Mouse (Mus musculus) myocyte (in vitro differentiated cells): ENCODE results near the gene Kng2. TPM values are rescaled to one million over a fixed set of nuclear protein-coding genes. Genes with fewer than 3 reads are reported as not detected.
"Not testable (repeated sequence)": the region's sequence is repeated elsewhere in the genome, so short reads cannot be mapped to it uniquely, and the experiment has no call there.

Source experiments
- H3K27me3 ChIP-seq: one replicate; pipeline ENCODE4 v1.6.1; 2011; ENCODE audit not compliant: control insufficient read depth, insufficient read depth, insufficient read length
- H3K36me3 ChIP-seq: one replicate; pipeline ENCODE4 v1.6.1; 2011; ENCODE audit not compliant: control insufficient read depth, insufficient read depth
- H3K4me2 ChIP-seq: one replicate; pipeline ENCODE4 v1.6.1; 2011; ENCODE audit warnings: low read depth, control low read depth
- H3K4me3 ChIP-seq: one replicate; pipeline ENCODE4 v1.5.1; 2011; ENCODE audit warnings: mild to moderate bottlenecking, control low read depth, moderate library complexity
- H3K79me2 ChIP-seq: one replicate; pipeline ENCODE4 v1.6.1; 2011; ENCODE audit not compliant: control insufficient read depth, insufficient read depth
- H3ac ChIP-seq: one replicate; pipeline ENCODE4 v1.6.1; 2011; ENCODE audit not compliant: control insufficient read depth, insufficient read length
- CEBPB ChIP-seq: IDR thresholded peaks from 2 replicates; pipeline ENCODE4 v1.6.1; 2011; ENCODE audit warnings: mild to moderate bottlenecking, moderate library complexity; ENCODE audit not compliant: poor library complexity, insufficient read depth, severe bottlenecking
- E2F4 ChIP-seq: IDR thresholded peaks from one replicate; pipeline ENCODE4 v1.6.1; 2011; ENCODE audit warnings: mild to moderate bottlenecking, control low read depth, moderate library complexity; ENCODE audit not compliant: insufficient read depth
- MAX ChIP-seq: IDR thresholded peaks from one replicate; pipeline ENCODE4 v1.6.1; 2011; ENCODE audit warnings: low read depth, mild to moderate bottlenecking, control low read depth
- MYOG ChIP-seq, 3 experiments: IDR thresholded peaks; one replicate each; pipeline ENCODE4 v1.6.1; 2011; ENCODE audit warnings: control low read depth in 2 of 3, low read depth in 2 of 3, mild to moderate bottlenecking in 2 of 3; ENCODE audit not compliant: insufficient read length in 2 of 3, control insufficient read depth in 1 of 3, insufficient read depth in 1 of 3
- POLR2A ChIP-seq: IDR thresholded peaks from one replicate; pipeline ENCODE4 v1.6.1; 2011; ENCODE audit warnings: low read depth, mild to moderate bottlenecking, control low read depth, moderate library complexity; ENCODE audit not compliant: insufficient read length
- POLR2AphosphoS2 ChIP-seq: IDR thresholded peaks from one replicate; pipeline ENCODE4 v1.6.1; 2011; ENCODE audit warnings: low read depth, control low read depth; ENCODE audit not compliant: insufficient read length
- REST ChIP-seq: IDR thresholded peaks from one replicate; pipeline ENCODE4 v1.6.1; 2011; ENCODE audit warnings: mild to moderate bottlenecking, control low read depth, moderate library complexity; ENCODE audit not compliant: insufficient read depth, insufficient read length
- SRF ChIP-seq: IDR thresholded peaks from one replicate; pipeline ENCODE4 v1.6.1; 2011; ENCODE audit warnings: low read depth; ENCODE audit not compliant: control insufficient read depth, insufficient read length
- TCF3 ChIP-seq: IDR thresholded peaks from one replicate; pipeline ENCODE4 v1.6.1; 2011; ENCODE audit warnings: low read depth, control low read depth; ENCODE audit not compliant: insufficient read length
- USF1 ChIP-seq: IDR thresholded peaks from one replicate; pipeline ENCODE4 v1.6.1; 2011; ENCODE audit warnings: low read depth, mild to moderate bottlenecking, control low read depth, moderate library complexity
- polyA plus RNA-seq: library from polyadenylated mRNA; unstranded; fragments of >200 nt; fragmentation: generic; extraction: Trizol; gene quantifications from one replicate; pipeline ENCODE4 v1.2.1, GENCODE M21; 2012; ENCODE audit warnings: missing spikeins

Kng2 gene
- polyA plus RNA-seq, result not detected

DNA sequence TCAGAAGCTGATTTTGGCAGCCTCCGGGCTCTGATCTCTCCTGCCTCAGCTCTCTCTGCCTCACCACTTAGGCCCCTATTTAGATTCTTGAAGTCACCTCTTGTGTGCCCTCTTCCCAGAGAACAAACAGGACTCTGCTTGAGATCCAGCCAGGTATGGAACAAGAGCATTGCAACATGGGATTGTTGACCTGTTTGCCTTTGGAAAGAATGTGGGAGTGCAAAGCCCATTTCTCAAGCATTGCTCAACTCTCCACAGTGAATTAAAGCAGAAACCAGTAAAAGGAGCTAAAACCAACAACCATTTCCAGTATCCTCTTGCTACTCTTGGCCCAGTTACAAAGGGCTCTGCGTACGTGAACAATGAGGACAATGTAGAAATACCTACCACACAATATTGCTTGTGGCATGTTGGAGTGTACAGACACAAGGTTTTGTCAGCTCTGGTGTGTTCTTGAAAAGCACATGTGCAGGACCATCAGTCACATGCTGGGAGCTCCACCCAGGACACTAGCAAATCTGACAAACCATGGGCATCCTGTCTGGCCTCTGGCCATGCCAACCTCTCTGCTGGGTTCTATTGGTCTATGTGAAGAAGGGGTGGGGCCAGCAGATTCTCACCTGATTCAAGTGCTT, at the start of gene Kng2:
TSS of gene Kng2 (minus strand) at position 517 of the 635 bp plus-strand sequence.
- not testable (repeated sequence) for H3K4me2 ChIP-seq, H3K27me3 ChIP-seq, H3ac ChIP-seq, H3K79me2 ChIP-seq, H3K36me3 ChIP-seq, H3K4me3 ChIP-seq

DNA sequence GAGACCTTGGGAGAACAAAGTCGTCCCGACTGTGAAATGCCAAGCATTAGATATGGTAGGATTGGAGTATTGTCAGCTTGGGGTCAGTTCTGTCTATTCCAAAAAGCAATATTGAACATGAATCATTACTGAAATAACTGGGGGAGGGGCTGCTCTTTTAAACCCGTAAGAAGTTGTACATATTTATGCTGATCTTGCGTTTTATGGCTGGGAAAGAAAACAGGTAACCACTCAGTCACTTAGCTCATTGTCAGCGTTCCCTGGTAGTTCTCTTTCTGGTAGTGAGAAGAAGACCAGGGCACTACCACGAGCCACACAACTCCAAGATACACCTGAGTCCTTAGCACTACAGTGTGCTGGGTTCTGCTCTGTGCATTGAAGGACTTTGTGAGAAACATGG, 48.2 kb upstream of the Kng2 start:
- not testable (repeated sequence) for H3K4me2 ChIP-seq, H3K4me3 ChIP-seq, H3K79me2 ChIP-seq, H3K36me3 ChIP-seq, H3ac ChIP-seq
- H3K27me3 ChIP-seq, result peaks cover 28% of the 10 kb centered on the region

DNA sequence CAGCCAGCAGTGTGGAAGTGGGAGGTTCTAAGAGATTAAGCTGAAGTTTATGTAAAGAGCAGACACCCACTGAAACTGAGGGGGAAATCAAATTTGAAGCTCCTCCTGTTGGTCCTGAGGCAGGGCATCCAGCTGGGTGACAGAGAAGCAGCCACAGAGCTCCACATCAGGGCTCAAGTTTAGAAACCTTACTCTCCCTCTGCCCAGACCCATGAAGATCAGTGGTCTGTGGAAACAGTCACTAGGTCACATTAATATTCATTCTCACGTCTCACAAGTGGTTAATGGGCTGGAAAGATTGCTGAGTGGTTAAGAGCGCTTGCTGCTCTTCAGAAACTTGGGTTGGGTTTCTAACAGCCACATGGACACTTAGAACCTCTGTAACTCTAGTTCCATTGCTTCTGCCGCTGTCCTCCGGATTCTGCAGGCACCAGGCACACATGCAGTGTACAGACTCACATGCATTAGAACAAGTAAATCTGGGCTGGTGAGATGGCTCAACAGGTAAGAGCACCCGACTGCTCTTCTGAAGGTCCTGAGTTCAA, 31.6 kb upstream of the Kng2 start:
- H3K36me3 ChIP-seq, H3K79me2 ChIP-seq, H3K4me3 ChIP-seq, H3ac ChIP-seq, H3K4me2 ChIP-seq, H3K27me3 ChIP-seq: not testable (repeated sequence)

DNA sequence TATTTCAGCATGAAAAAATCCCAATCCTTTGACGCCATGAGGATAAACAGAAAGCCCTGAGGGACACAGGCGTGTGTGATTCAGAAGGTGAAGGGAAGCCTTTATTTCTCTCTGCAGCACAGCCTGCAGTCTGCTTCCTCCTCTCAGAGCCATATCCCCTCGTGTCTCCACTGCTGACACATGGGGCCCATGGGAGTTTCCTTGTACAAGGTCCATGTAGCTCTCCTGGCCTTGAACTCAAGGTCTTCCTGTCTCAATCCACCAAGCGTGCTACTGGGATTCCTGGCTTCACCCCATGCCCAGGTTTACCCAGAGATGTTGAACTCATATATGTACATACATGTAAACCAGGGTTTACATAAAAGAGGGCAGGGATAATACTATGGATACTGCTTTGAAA, 30.3 kb upstream of the Kng2 start:
- not testable (repeated sequence) for H3ac ChIP-seq, H3K27me3 ChIP-seq, H3K79me2 ChIP-seq, H3K4me2 ChIP-seq, H3K36me3 ChIP-seq, H3K4me3 ChIP-seq

DNA sequence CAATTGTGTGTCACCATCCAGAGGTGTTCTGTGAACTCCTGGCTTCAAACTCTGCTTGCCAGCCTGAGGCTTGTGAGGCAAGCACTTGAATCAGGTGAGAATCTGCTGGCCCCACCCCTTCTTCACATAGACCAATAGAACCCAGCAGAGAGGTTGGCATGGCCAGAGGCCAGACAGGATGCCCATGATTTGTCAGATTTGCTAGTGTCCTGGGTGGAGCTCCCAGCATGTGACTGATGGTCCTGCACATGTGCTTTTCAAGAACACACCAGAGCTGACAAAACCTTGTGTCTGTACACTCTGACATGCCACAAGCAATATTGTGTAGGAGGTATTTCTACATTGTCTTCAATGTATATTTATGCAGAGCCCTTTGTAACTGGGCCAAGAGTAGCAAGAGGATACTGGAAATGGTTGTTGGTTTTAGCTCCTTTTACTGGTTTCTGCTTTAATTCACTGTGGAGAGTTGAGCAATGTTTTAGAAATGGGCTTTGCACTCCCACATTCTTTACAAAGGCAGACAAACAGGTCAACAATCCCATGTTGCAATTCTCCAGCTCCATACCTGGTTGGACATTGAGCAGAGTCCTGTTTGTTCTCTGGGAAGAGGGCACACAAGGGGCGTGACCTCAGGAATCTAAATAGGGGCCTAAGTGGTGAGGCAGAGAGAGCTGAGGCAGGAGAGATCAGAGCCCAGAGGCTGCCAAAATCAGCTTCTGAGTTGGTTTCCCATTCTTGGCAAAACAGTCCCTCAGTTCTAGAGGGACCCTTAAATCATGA, 28.6 kb upstream of the Kng2 start, which contains the start of gene Kng1:
TSS of gene Kng1 (plus strand) at position 198 of the 780 bp plus-strand sequence.
- H3K27me3 ChIP-seq, H3K4me2 ChIP-seq, H3K4me3 ChIP-seq, H3K79me2 ChIP-seq, H3ac ChIP-seq, H3K36me3 ChIP-seq: not testable (repeated sequence)

DNA sequence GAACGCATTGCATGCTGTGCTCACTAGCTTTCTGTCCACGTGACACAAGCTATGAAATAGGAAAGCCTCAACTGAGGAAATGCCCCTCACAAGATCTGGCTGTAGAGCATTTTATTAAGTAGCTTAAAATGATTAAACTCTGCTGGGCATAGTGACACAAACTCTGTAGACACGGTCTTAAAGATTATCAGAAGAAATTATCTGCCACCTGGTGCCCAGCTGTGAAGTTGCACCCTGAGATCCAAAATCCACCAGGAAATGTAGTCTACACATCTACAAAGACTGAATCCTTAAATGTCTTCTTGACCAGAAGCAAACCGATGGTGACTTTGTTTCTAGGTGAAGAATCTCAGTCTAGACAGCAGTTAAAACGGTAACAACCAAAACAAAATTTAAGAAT, 17.0 kb upstream of the Kng2 start:
- TF ChIP-seq E2F4, result no peak
- TF ChIP-seq POLR2AphosphoS2, result no peak
- no peak for TF ChIP-seq MAX
- no peak for TF ChIP-seq USF1
- TF ChIP-seq REST, result no peak
- TF ChIP-seq POLR2A, result no peak

DNA sequence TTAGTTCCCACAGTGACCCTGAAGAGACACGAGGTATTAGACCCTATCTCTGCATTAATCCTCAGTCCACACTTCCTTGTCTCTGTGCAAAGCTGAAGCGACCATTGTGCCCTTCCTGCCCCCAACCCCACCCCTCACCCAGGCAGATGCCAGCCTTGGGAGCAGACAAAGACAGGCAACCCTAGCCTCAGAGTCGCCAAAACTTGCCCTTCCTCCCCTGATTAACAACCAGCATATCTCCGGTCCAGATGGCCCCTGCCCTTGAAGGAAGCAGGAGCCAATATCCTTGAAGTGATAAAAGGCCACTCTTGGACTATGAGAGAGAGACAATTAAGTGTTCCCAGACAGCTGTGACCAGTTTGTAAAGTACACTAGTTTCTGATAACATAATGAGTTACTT, 11.6 kb upstream of the Kng2 start:
- Histone ChIP-seq H3ac (no peak overlapping the region), H3K36me3 (no peaks in the 10 kb centered on the region), H3K4me2 (no peak overlapping the region), H3K4me3 (no peak overlapping the region), H3K79me2 (no peaks in the 10 kb centered on the region), H3K27me3 (peaks cover 6% of the 10 kb centered on the region)
- TF ChIP-seq USF1 (no peak), TCF3 (no peak), MAX (no peak), CEBPB (no peak), POLR2A (no peak), MYOG (IDR thresholded peaks at IDR 0.05; ENCODE audit: control insufficient read depth in 1 of 3, insufficient read depth in 1 of 3, insufficient read length in 2 of 3, low read depth in 2 of 3) (no peak), SRF (no peak), POLR2AphosphoS2 (no peak), REST (no peak), E2F4 (no peak)

More for the DNA sequence above, 17.0 kb upstream of the Kng2 start:
- Histone ChIP-seq H3K27me3 (peaks cover 6% of the 10 kb centered on the region), H3ac (no peak overlapping the region), H3K79me2 (no peaks in the 10 kb centered on the region), H3K4me3 (no peak overlapping the region), H3K4me2 (no peak overlapping the region), H3K36me3 (no peaks in the 10 kb centered on the region)
